Mouse (Mus musculus) Patski (cell line): Measurements from ENCODE around the gene Armc8. TPM values are rescaled to one million over a fixed set of nuclear protein-coding genes. Genes with fewer than 3 reads are reported as not detected.

Experiments
- ATAC-seq: fragments of 100-300 bp; one replicate; pipeline ENCODE4 v1.8.0; 2021
- CTCF ChIA-PET: fragments of 350-600 bp; sonication (Branson Sonifier 250); formaldehyde crosslinking; loops from one replicate; lab custom pipeline; 2022; ENCODE audit warnings: inconsistent platforms; lab: Charles Lee
- POLR2A ChIA-PET: fragments of 350-600 bp; sonication (Branson Sonifier 250); formaldehyde crosslinking; loops from one replicate; lab custom pipeline; 2022; ENCODE audit warnings: antibody characterized with exemption, inconsistent platforms; lab: Charles Lee
- DNase-seq: peaks from one replicate; pipeline ENCODE4 v3.0.0-alpha.2; 2011; ENCODE audit warnings: low read depth, low spot score
- H3K27me3 ChIP-seq: fragments of 371-371 bp; one replicate; pipeline ENCODE4 v1.5.1; 2021
- CTCF ChIP-seq: fragments of 100-300 bp; IDR thresholded peaks from one replicate; pipeline ENCODE4 v1.5.1; 2021
- in situ Hi-C: fragments of 300-500 bp; cut with MboI; formaldehyde crosslinking; loops from 3 replicates; pipeline ENCODE4 v1.11.1; 2018; ENCODE audit warnings: low pct_unique_long_range_greater_than_20kb, mixed read lengths
- polyA plus RNA-seq: library from polyadenylated mRNA; unstranded; gene quantifications from one replicate; pipeline ENCODE4 v1.2.3, GENCODE M21; 2021

Gene Armc8
- polyA plus RNA-seq, 1 experiment from 2014 or later: 22.6 TPM

- POLR2A ChIA-PET: interaction anchor here (0.6 kb wide), 1 partner anchor 102 kb away, joined by 4 read pairs; no protein-coding TSS in a partner anchor
- CTCF ChIA-PET: interaction anchor here (2.2 kb wide), 1 partner anchor 13 kb away, joined by 6 read pairs; no protein-coding TSS in a partner anchor
- ATAC-seq (no peak), DNase-seq (no peak)
- H3K27me3 ChIP-seq: peaks cover 4% of the 10 kb centered on the region
- in situ Hi-C loops: no loop called here
- TF ChIP-seq CTCF: no peak
Observed at GRCm38 (mm10) chr9:99471334-99471733, 97.4 kb downstream of the Armc8 start.

DNA sequence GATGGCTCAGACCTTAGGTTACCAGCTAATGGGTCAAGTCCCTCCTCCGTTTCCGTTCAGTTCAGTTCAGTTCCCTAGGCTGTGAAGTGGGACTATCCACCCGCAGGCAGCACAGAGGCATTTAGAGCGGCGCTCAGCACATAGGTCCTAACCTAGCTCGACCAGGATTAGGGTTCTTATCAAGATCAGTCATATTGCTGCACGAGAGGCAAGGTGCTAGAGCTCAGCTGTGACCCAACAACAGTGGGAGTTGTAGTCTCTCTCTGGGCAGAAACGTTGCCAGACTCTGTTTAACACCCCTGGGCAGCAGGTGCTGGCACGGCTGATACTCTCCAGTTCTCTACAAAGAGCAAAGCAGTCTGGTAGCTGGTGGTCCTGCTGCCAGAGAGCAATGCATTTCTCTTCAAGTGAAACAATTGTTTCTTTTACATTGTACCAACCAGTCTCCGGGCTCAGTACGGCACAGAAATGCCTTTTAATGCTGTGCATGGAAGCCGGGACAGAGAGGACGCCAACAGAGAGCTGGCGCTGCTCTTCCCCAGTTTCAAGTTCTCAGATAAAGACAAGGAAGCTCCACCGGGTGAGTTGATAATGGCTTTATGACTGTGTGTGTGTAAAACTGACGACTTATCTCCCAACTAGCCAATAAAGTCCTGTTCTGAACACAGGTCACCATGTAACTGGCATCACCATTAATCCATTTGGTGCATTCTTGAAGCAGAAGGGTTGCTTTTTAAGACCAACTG is 98.2 kb downstream of the Armc8 start:
- ATAC-seq (no peak), DNase-seq (no peak)
- H3K27me3 ChIP-seq: peaks cover 4% of the 10 kb centered on the region
- TF ChIP-seq CTCF: no peak
- ChIA-PET CTCF (interaction anchor here (0.9 to 2.2 kb wide), 3 partner anchors 12 to 110 kb away, joined by 3 to 6 read pairs (median 3); no protein-coding TSS in a partner anchor), POLR2A (interaction anchor here (0.6 kb wide), 1 partner anchor 102 kb away, joined by 4 read pairs; no protein-coding TSS in a partner anchor)
- in situ Hi-C loops: no loop called here

DNA sequence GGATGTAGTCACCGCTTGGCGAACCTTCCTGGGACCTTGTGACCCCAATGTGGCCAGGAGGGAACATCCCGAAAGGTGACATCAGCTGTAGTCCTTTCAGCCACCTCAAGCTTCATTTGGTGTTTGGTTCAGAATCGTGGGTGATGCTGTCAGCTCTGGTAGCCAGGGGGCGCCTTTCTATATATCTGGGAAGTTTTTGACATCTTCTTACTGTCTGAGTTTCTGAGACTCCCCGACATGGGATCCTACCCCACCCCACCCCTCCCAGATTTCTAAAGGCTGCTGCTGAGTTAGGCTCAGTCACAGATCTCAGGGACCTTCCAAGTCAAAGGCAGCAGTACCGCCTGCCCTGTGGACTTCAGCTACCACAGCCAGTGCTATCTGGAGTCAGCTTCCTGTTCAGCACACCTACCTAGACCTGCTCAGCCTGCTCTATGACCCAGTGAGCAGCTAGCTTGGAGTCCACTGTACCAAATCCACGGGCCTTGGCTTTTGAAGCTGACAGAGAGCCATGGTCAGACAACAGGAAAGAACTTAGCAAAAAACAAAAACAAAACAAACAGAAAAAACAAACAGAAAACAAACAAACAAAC is 98.9 kb downstream of the Armc8 start:
- POLR2A ChIA-PET: no interaction called here
- no peak for TF ChIP-seq CTCF
- peaks cover 4% of the 10 kb centered on the region for H3K27me3 ChIP-seq
- in situ Hi-C loops: no loop called here
- no peak for ATAC-seq
- CTCF ChIA-PET: interaction anchor here (0.9 to 2.2 kb wide), 3 partner anchors 11 to 111 kb away, joined by 3 to 6 read pairs (median 3); no protein-coding TSS in a partner anchor
- DNase-seq: no peak

DNA sequence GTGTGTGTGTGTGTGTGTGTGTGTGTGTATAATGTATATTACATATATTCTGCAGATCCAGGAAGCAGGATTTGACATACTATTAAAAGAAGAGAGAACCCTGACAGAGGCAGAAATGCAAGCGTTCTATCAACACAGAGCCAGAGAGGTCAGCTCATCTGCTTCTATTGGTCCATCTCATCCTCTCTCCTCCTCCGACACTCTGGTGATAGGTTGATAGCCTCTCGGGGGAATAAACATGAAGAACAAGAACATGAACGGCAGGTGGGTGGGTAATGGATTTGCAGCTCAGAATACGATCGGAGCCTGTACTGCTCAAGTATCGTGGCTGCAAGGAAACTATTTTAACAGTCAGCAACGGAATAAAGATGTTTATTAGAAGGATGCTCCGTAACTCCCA is 100.1 kb downstream of the Armc8 start:
- in situ Hi-C loops: no loop called here
- no peak for TF ChIP-seq CTCF
- DNase-seq: no peak
- CTCF ChIA-PET: no interaction called here
- POLR2A ChIA-PET: no interaction called here
- H3K27me3 ChIP-seq: peaks cover 4% of the 10 kb centered on the region
- ATAC-seq: no peak

- POLR2A ChIA-PET: no interaction called here
- ATAC-seq (no peak), DNase-seq (no peak)
- CTCF ChIA-PET: interaction anchor here (0.9 kb wide), 1 partner anchor 9 kb away, joined by 3 read pairs; no protein-coding TSS in a partner anchor
- in situ Hi-C loops: no loop called here
- TF ChIP-seq CTCF: no peak
- peaks cover 4% of the 10 kb centered on the region for H3K27me3 ChIP-seq
Observed at GRCm38 (mm10) chr9:99464876-99465275, 103.8 kb downstream of the Armc8 start.

- DNase-seq (no peak), ATAC-seq (no peak)
- in situ Hi-C loops: loop anchor here (10.0 kb wide), 1 partner anchor 205 kb away; no protein-coding TSS in a partner anchor
- TF ChIP-seq CTCF: no peak
- ChIA-PET CTCF (interaction anchor here (1.5 to 1.6 kb wide), 2 partner anchors 15 to 83 kb away, joined by 3 to 4 read pairs; no protein-coding TSS in a partner anchor), POLR2A (no interaction called here)
- peaks cover 6% of the 10 kb centered on the region for H3K27me3 ChIP-seq
Observed at GRCm38 (mm10) chr9:99459730-99460129, 109.0 kb downstream of the Armc8 start.

GRCm38 (mm10) chr9:99458529-99459208 is 110.0 kb downstream of the Armc8 start:
- peaks cover 6% of the 10 kb centered on the region for H3K27me3 ChIP-seq
- TF ChIP-seq CTCF: peak; percentile 74
- in situ Hi-C loops: loop anchor here (10.0 kb wide), 1 partner anchor 204 kb away; no protein-coding TSS in a partner anchor
- DNase-seq (no peak), ATAC-seq (no peak)
- ChIA-PET POLR2A (no interaction called here), CTCF (interaction anchor here (1.5 to 2.1 kb wide), 3 partner anchors 12 to 129 kb away, joined by 3 to 6 read pairs (median 5); no protein-coding TSS in a partner anchor)

- no peak for TF ChIP-seq CTCF
- CTCF ChIA-PET: no interaction called here
- in situ Hi-C loops: loop anchor here (5.0 to 10.0 kb wide), 2 partner anchors 199 to 392 kb away; no protein-coding TSS in a partner anchor
- H3K27me3 ChIP-seq: peaks cover 6% of the 10 kb centered on the region
- POLR2A ChIA-PET: no interaction called here
- ATAC-seq: no peak
- DNase-seq: no peak
Observed at GRCm38 (mm10) chr9:99454211-99454610, 114.5 kb downstream of the Armc8 start.

DNA sequence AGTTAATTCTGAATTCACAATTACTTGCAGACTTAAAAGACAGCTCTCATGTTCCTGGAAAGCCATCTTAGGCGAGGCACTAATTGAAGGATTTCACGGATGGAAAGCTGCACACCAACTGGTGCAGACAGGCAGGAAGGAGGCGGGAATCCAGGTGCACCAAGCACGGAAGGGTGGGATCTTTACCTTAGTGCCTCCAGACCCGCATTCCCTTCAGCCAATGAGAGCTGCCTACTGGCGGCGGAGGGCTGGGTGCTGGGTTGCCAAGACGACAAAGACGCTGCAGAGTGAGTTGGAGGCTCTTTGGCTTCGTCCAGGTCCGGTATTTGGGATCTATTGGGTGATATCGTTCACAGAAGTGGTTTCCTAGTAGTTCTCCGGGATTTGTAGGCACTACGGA is 117.5 kb downstream of the Armc8 start, which contains the start of gene Nme9:
Gene Nme9, plus strand, starts transcription at position 315 of the 400 bp plus-strand sequence.
- POLR2A ChIA-PET: no interaction called here

More for the DNA sequence above, 117.5 kb downstream of the Armc8 start, which contains the start of gene Nme9:
- no peak for TF ChIP-seq CTCF
- no peaks in the 10 kb centered on the region for H3K27me3 ChIP-seq
- ATAC-seq (no peak), DNase-seq (no peak)
- in situ Hi-C loops: loop anchor here (5.0 to 10.0 kb wide), 2 partner anchors 196 to 389 kb away; no protein-coding TSS in a partner anchor
- CTCF ChIA-PET: interaction anchor here (1.3 to 1.6 kb wide), 4 partner anchors 29 to 471 kb away, joined by 3 to 6 read pairs (median 4); partner anchors contain the start of gene Cep70
